Mouse (Mus musculus): ENCODE measurements around the gene Olfr1371.
"Not testable (repeated sequence)": the region's sequence is repeated elsewhere in the genome, so short reads cannot be mapped to it uniquely, and the experiment has no call there.

GRCm38 (mm10) chr11:52167901-52168302, 45.9 kb downstream of the Olfr1371 start:
- TF ChIP-seq EP300, CTCF (IDR thresholded peaks at IDR 0.05; ENCODE audit: low read depth): not testable (repeated sequence)
